Mouse (Mus musculus): ENCODE results near the gene Rpl11.

DNA sequence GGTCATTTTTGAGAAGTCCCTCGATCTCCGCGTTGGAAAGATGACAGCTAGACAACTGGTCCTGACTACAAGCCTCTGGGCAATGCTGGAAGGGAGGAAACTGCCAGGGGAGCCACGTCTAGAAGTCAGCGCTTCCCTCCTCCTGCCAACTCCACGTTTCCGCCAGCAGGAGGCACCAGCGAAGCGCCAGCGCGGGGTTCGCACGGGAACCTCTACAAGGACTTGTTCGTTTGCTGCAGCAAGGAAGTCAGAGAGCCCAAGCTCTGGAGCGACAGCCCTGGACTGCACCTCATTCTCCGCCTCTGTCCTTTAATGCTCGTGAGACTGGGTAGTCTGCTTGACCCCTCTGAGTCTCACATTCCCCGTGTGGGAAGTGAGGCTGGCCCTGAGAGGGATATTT, 16.7 kb upstream of the Rpl11 start:
- 0 out of 2 replicates have a peak, but pooled peaks have one; percentile 51 for TF ChIP-seq EP300 (IDR thresholded peaks at IDR 0.05; ENCODE audit: insufficient read depth, low read depth, low read length)
- TF ChIP-seq CTCF (IDR thresholded peaks at IDR 0.05; ENCODE audit: low read depth, low read length), result peak; percentile 98

Data from ES-Bruce4 (cell line).